Mouse (Mus musculus) brain, embryonic 14.5 days (tissue): ENCODE measurements around the gene Gtf2e1. TPM values are rescaled to one million over a fixed set of nuclear protein-coding genes. Genes with fewer than 3 reads are reported as not detected.

Experiments used
- DNase-seq: peaks from one replicate; pipeline ENCODE4 v3.0.0-alpha.2; 2011; ENCODE audit warnings: low read depth
- CTCF ChIP-seq: fragments of 200-500 bp; IDR thresholded peaks from 2 replicates; pipeline ENCODE4 v1.5.1; 2012; ENCODE audit warnings: inconsistent platforms, mild to moderate bottlenecking, moderate library complexity, borderline replicate concordance; ENCODE audit not compliant: insufficient read depth, insufficient read length; ENCODE audit errors: extremely low read depth
- POLR2A ChIP-seq: fragments of 200-500 bp; IDR thresholded peaks from 2 replicates; pipeline ENCODE4 v1.6.1; 2012; ENCODE audit warnings: mild to moderate bottlenecking, inconsistent platforms, borderline replicate concordance; ENCODE audit not compliant: poor library complexity, insufficient read depth, insufficient read length, severe bottlenecking; ENCODE audit errors: extremely low read depth
- polyA plus RNA-seq: library from polyadenylated mRNA; depleted of rRNA; stranded (reverse); fragments of >200 nt; gene quantifications from 2 replicates; pipeline ENCODE4 v1.2.3, GENCODE M21; 2012

The Gtf2e1 gene
- polyA plus RNA-seq, 1 experiment, result 26.7 TPM

- DNase-seq, result no peak
- no peak for TF ChIP-seq POLR2A
- TF ChIP-seq CTCF, result no peak
These were observed 32.0 kb upstream of the Gtf2e1 start for GRCm38 (mm10) chr16:37571554-37571953.

- DNase-seq, result no peak
- TF ChIP-seq CTCF (no peak), POLR2A (no peak)
These were observed 27.8 kb upstream of the Gtf2e1 start for GRCm38 (mm10) chr16:37567113-37568050.

GRCm38 (mm10) chr16:37566107-37566506, 26.5 kb upstream of the Gtf2e1 start:
- DNase-seq, result no peak
- TF ChIP-seq CTCF (no peak), POLR2A (no peak)

- TF ChIP-seq POLR2A (no peak), CTCF (no peak)
- no peak for DNase-seq
These were observed 25.5 kb upstream of the Gtf2e1 start for GRCm38 (mm10) chr16:37565117-37565516.

- TF ChIP-seq CTCF (no peak), POLR2A (no peak)
- no peak for DNase-seq
These were observed 23.4 kb upstream of the Gtf2e1 start for GRCm38 (mm10) chr16:37562961-37563360.

GRCm38 (mm10) chr16:37562414-37562813, 22.8 kb upstream of the Gtf2e1 start:
- no peak for DNase-seq
- TF ChIP-seq CTCF, result no peak
- TF ChIP-seq POLR2A, result no peak

- no peak for TF ChIP-seq CTCF
- TF ChIP-seq POLR2A, result no peak
- DNase-seq, result no peak
These were observed 13.2 kb upstream of the Gtf2e1 start for GRCm38 (mm10) chr16:37552824-37553223.

- TF ChIP-seq CTCF (no peak), POLR2A (no peak)
These were observed 11.4 kb upstream of the Gtf2e1 start for GRCm38 (mm10) chr16:37550981-37551380.

GRCm38 (mm10) chr16:37550266-37550665, 10.7 kb upstream of the Gtf2e1 start:
- TF ChIP-seq POLR2A (no peak), CTCF (no peak)
- DNase-seq, result no peak

More at GRCm38 (mm10) chr16:37550981-37551380, 11.4 kb upstream of the Gtf2e1 start:
- no peak for DNase-seq

GRCm38 (mm10) chr16:37546312-37546711, 6.7 kb upstream of the Gtf2e1 start:
- DNase-seq, result peak; percentile 28
- TF ChIP-seq POLR2A (no peak), CTCF (no peak)

- TF ChIP-seq POLR2A (no peak), CTCF (no peak)
- no peak for DNase-seq
These were observed 1.2 kb upstream of the Gtf2e1 start for GRCm38 (mm10) chr16:37540776-37541175.

- no peak for DNase-seq
These were observed 364 bp downstream of the Gtf2e1 start for GRCm38 (mm10) chr16:37539240-37539610.

More at GRCm38 (mm10) chr16:37539240-37539610, 364 bp downstream of the Gtf2e1 start:
- TF ChIP-seq CTCF, result no peak
- TF ChIP-seq POLR2A, result no peak
